Mouse (Mus musculus) liver, embryonic 14.5 days (tissue): Measurements from ENCODE around the gene Gsta3.

Experiments used
- CTCF ChIP-seq: IDR thresholded peaks from 2 replicates; pipeline ENCODE4 v1.5.1; 2016; ENCODE audit warnings: antibody characterized with exemption, low read depth, control low read depth
- EP300 ChIP-seq: IDR thresholded peaks from 2 replicates; pipeline ENCODE4 v1.6.1; 2016; ENCODE audit warnings: antibody characterized with exemption, low read depth

GRCm38 (mm10) chr1:21256871-21257270 lies 16.5 kb downstream of the Gsta3 start:
- no peak for TF ChIP-seq CTCF
- no peak for TF ChIP-seq EP300
